Mouse (Mus musculus): Measurements from ENCODE around the gene Trappc6a. TPM values are rescaled to one million over a fixed set of nuclear protein-coding genes. Genes with fewer than 3 reads are reported as not detected.
A peak's percentile ranks its signal among the peaks of the same experiment; 100 is the strongest.

Trappc6a gene
- polyA plus RNA-seq, 1 experiment from 2014 or later, result 31.7 TPM

- no peak overlapping the region for H3K9ac ChIP-seq (replicated peaks; ENCODE audit: low read depth, low read length)
- H3K4me1 ChIP-seq (ENCODE audit: control insufficient read depth, insufficient read depth, low read length), result no peaks in the 10 kb centered on the region
- H3K4me3 ChIP-seq (ENCODE audit: low read depth, low read length), result no peak overlapping the region
- WGBS, result 85% methylated on average over 8 of the region's 8 CpGs
- ATAC-seq (ENCODE audit: low read depth), result no peak
- no peak overlapping the region for H3K4me2 ChIP-seq (ENCODE audit: low read depth, low read length)
- peaks cover 4% of the 10 kb centered on the region; the same call in 1 of the 2 replicates for H3K27me3 ChIP-seq (ENCODE audit: control insufficient read depth, insufficient read depth, low read length)
- no peak overlapping the region for H3K27ac ChIP-seq (ENCODE audit: low read depth, low read length)
- no peaks in the 10 kb centered on the region for H3K9me3 ChIP-seq (ENCODE audit: control insufficient read depth, low read length)
- no peaks in the 10 kb centered on the region for H3K36me3 ChIP-seq (ENCODE audit: control insufficient read depth, insufficient read depth, low read length)
Measured at GRCm38 (mm10) chr7:19483281-19483680, 24.9 kb upstream of the Trappc6a start.

GRCm38 (mm10) chr7:19485488-19485887, 22.7 kb upstream of the Trappc6a start:
- H3K9ac ChIP-seq (replicated peaks; ENCODE audit: low read depth, low read length), result no peak overlapping the region
- no peaks in the 10 kb centered on the region for H3K36me3 ChIP-seq (ENCODE audit: control insufficient read depth, insufficient read depth, low read length)
- no peak for ATAC-seq (ENCODE audit: low read depth)
- peaks cover 18% of the 10 kb centered on the region for H3K27me3 ChIP-seq (ENCODE audit: control insufficient read depth, insufficient read depth, low read length)
- no peak overlapping the region for H3K4me3 ChIP-seq (ENCODE audit: low read depth, low read length)
- H3K27ac ChIP-seq (ENCODE audit: low read depth, low read length), result no peak overlapping the region
- H3K4me2 ChIP-seq (ENCODE audit: low read depth, low read length), result no peak overlapping the region
- no peaks in the 10 kb centered on the region for H3K9me3 ChIP-seq (ENCODE audit: control insufficient read depth, low read length)
- 92% methylated on average over 1 of the region's 1 CpGs for WGBS
- no peaks in the 10 kb centered on the region for H3K4me1 ChIP-seq (ENCODE audit: control insufficient read depth, insufficient read depth, low read length)

- WGBS, result 94% methylated on average over 7 of the region's 7 CpGs
- Histone ChIP-seq H3K27me3 (ENCODE audit: control insufficient read depth, insufficient read depth, low read length) (peaks cover 25% of the 10 kb centered on the region), H3K4me1 (ENCODE audit: control insufficient read depth, insufficient read depth, low read length) (no peaks in the 10 kb centered on the region), H3K27ac (ENCODE audit: low read depth, low read length) (no peak overlapping the region), H3K4me3 (ENCODE audit: low read depth, low read length) (no peak overlapping the region), H3K9ac (replicated peaks; ENCODE audit: low read depth, low read length) (no peak overlapping the region), H3K9me3 (ENCODE audit: control insufficient read depth, low read length) (no peaks in the 10 kb centered on the region), H3K36me3 (ENCODE audit: control insufficient read depth, insufficient read depth, low read length) (no peaks in the 10 kb centered on the region), H3K4me2 (ENCODE audit: low read depth, low read length) (no peak overlapping the region)
- no peak for ATAC-seq (ENCODE audit: low read depth)
Measured at GRCm38 (mm10) chr7:19486549-19486948, 21.6 kb upstream of the Trappc6a start.

- no peak overlapping the region for H3K27ac ChIP-seq (ENCODE audit: low read depth, low read length)
- H3K9ac ChIP-seq (replicated peaks; ENCODE audit: low read depth, low read length), result 0 out of 2 replicates have a peak overlapping the region, but pooled peaks have one; percentile 16
- H3K36me3 ChIP-seq (ENCODE audit: control insufficient read depth, insufficient read depth, low read length), result no peaks in the 10 kb centered on the region
- peak overlapping the region; percentile 40 for H3K4me2 ChIP-seq (ENCODE audit: low read depth, low read length)
- H3K9me3 ChIP-seq (ENCODE audit: control insufficient read depth, low read length), result no peaks in the 10 kb centered on the region
- 5% methylated on average over 31 of the region's 31 CpGs for WGBS
- peak; percentile 85; the same call in 1 of the 2 replicates for ATAC-seq (ENCODE audit: low read depth)
- peaks cover 25% of the 10 kb centered on the region for H3K27me3 ChIP-seq (ENCODE audit: control insufficient read depth, insufficient read depth, low read length)
- no peaks in the 10 kb centered on the region for H3K4me1 ChIP-seq (ENCODE audit: control insufficient read depth, insufficient read depth, low read length)
- H3K4me3 ChIP-seq (ENCODE audit: low read depth, low read length), result peak overlapping the region; percentile 18
Measured at GRCm38 (mm10) chr7:19489525-19489924, 18.7 kb upstream of the Trappc6a start.

GRCm38 (mm10) chr7:19491731-19492130, 16.5 kb upstream of the Trappc6a start:
- Histone ChIP-seq H3K4me2 (ENCODE audit: low read depth, low read length) (peak overlapping the region; percentile 30; the same call in 1 of the 2 replicates), H3K9me3 (ENCODE audit: control insufficient read depth, low read length) (no peaks in the 10 kb centered on the region), H3K4me3 (ENCODE audit: low read depth, low read length) (no peak overlapping the region), H3K27me3 (ENCODE audit: control insufficient read depth, insufficient read depth, low read length) (peaks cover 24% of the 10 kb centered on the region), H3K27ac (ENCODE audit: low read depth, low read length) (no peak overlapping the region), H3K36me3 (ENCODE audit: control insufficient read depth, insufficient read depth, low read length) (no peaks in the 10 kb centered on the region), H3K4me1 (ENCODE audit: control insufficient read depth, insufficient read depth, low read length) (no peaks in the 10 kb centered on the region), H3K9ac (replicated peaks; ENCODE audit: low read depth, low read length) (no peak overlapping the region)
- ATAC-seq (ENCODE audit: low read depth), result no peak
- WGBS, result 4% methylated on average over 24 of the region's 26 CpGs

GRCm38 (mm10) chr7:19494751-19495474, 13.3 kb upstream of the Trappc6a start:
- no peaks in the 10 kb centered on the region for H3K9me3 ChIP-seq (ENCODE audit: control insufficient read depth, low read length)
- no peaks in the 10 kb centered on the region for H3K36me3 ChIP-seq (ENCODE audit: control insufficient read depth, insufficient read depth, low read length)
- H3K27ac ChIP-seq (ENCODE audit: low read depth, low read length), result no peak overlapping the region
- no peaks in the 10 kb centered on the region for H3K4me1 ChIP-seq (ENCODE audit: control insufficient read depth, insufficient read depth, low read length)
- no peak overlapping the region for H3K4me3 ChIP-seq (ENCODE audit: low read depth, low read length)
- no peak overlapping the region for H3K9ac ChIP-seq (replicated peaks; ENCODE audit: low read depth, low read length)
- no peak overlapping the region for H3K4me2 ChIP-seq (ENCODE audit: low read depth, low read length)
- ATAC-seq (ENCODE audit: low read depth), result no peak
- WGBS, result 85% methylated on average over 25 of the region's 25 CpGs
- H3K27me3 ChIP-seq (ENCODE audit: control insufficient read depth, insufficient read depth, low read length), result peaks cover 9% of the 10 kb centered on the region

GRCm38 (mm10) chr7:19495521-19496213, 12.5 kb upstream of the Trappc6a start:
- Histone ChIP-seq H3K9me3 (ENCODE audit: control insufficient read depth, low read length) (no peaks in the 10 kb centered on the region), H3K4me3 (ENCODE audit: low read depth, low read length) (no peak overlapping the region), H3K9ac (replicated peaks; ENCODE audit: low read depth, low read length) (no peak overlapping the region), H3K27ac (ENCODE audit: low read depth, low read length) (no peak overlapping the region), H3K4me2 (ENCODE audit: low read depth, low read length) (no peak overlapping the region), H3K4me1 (ENCODE audit: control insufficient read depth, insufficient read depth, low read length) (no peaks in the 10 kb centered on the region), H3K27me3 (ENCODE audit: control insufficient read depth, insufficient read depth, low read length) (peaks cover 7% of the 10 kb centered on the region), H3K36me3 (ENCODE audit: control insufficient read depth, insufficient read depth, low read length) (no peaks in the 10 kb centered on the region)
- 75% methylated on average over 20 of the region's 20 CpGs for WGBS
- no peak for ATAC-seq (ENCODE audit: low read depth)

- no peaks in the 10 kb centered on the region for H3K4me1 ChIP-seq (ENCODE audit: control insufficient read depth, insufficient read depth, low read length)
- H3K9me3 ChIP-seq (ENCODE audit: control insufficient read depth, low read length), result no peaks in the 10 kb centered on the region
- H3K4me2 ChIP-seq (ENCODE audit: low read depth, low read length), result no peak overlapping the region
- no peaks in the 10 kb centered on the region for H3K36me3 ChIP-seq (ENCODE audit: control insufficient read depth, insufficient read depth, low read length)
- no peak overlapping the region for H3K27ac ChIP-seq (ENCODE audit: low read depth, low read length)
- no peak overlapping the region for H3K4me3 ChIP-seq (ENCODE audit: low read depth, low read length)
- whole genome bisulfite sequencing, result 84% methylated on average over 5 of the region's 5 CpGs
- H3K9ac ChIP-seq (replicated peaks; ENCODE audit: low read depth, low read length), result no peak overlapping the region
- ATAC-seq (ENCODE audit: low read depth), result no peak
- H3K27me3 ChIP-seq (ENCODE audit: control insufficient read depth, insufficient read depth, low read length), result peaks cover 2% of the 10 kb centered on the region
Measured at GRCm38 (mm10) chr7:19496214-19496555, 12.0 kb upstream of the Trappc6a start.

GRCm38 (mm10) chr7:19498326-19498725, 9.9 kb upstream of the Trappc6a start:
- no peak overlapping the region for H3K27ac ChIP-seq (ENCODE audit: low read depth, low read length)
- no peaks in the 10 kb centered on the region for H3K9me3 ChIP-seq (ENCODE audit: control insufficient read depth, low read length)
- no peaks in the 10 kb centered on the region for H3K4me1 ChIP-seq (ENCODE audit: control insufficient read depth, insufficient read depth, low read length)
- no peak overlapping the region for H3K9ac ChIP-seq (replicated peaks; ENCODE audit: low read depth, low read length)
- H3K36me3 ChIP-seq (ENCODE audit: control insufficient read depth, insufficient read depth, low read length), result no peaks in the 10 kb centered on the region
- no peak overlapping the region for H3K4me3 ChIP-seq (ENCODE audit: low read depth, low read length)
- H3K27me3 ChIP-seq (ENCODE audit: control insufficient read depth, insufficient read depth, low read length), result no peaks in the 10 kb centered on the region
- H3K4me2 ChIP-seq (ENCODE audit: low read depth, low read length), result no peak overlapping the region
- ATAC-seq (ENCODE audit: low read depth), result no peak
- WGBS, result 92% methylated on average over 4 of the region's 4 CpGs

Data from neural tube, embryonic 14.5 days (tissue).